Mouse (Mus musculus): ENCODE data around the gene Kdm5b. TPM values are rescaled to one million over a fixed set of nuclear protein-coding genes. Genes with fewer than 3 reads are reported as not detected.

Gene Kdm5b
- polyA plus RNA-seq, 1 experiment from 2014 or later: 6.4 TPM

- Histone ChIP-seq H3K4me2 (ENCODE audit: low read depth, low read length) (no peak overlapping the region), H3K9me3 (ENCODE audit: low read length) (no peaks in the 10 kb centered on the region), H3K27ac (ENCODE audit: low read depth) (no peak overlapping the region), H3K36me3 (replicated peaks; ENCODE audit: insufficient read depth, low read length) (peaks cover 27% of the 10 kb centered on the region), H3K4me3 (ENCODE audit: low read depth, low read length) (no peak overlapping the region), H3K27me3 (ENCODE audit: insufficient read depth, low read length) (no peaks in the 10 kb centered on the region), H3K9ac (replicated peaks) (no peak overlapping the region), H3K4me1 (ENCODE audit: insufficient read depth) (no peaks in the 10 kb centered on the region)
- ATAC-seq: no peak
- DNase-seq: no peak
- WGBS (ENCODE audit: insufficient replicate concordance): 69% methylated on average over 7 of the region's 7 CpGs
- no peak for TF ChIP-seq EP300 (IDR thresholded peaks at IDR 0.05; ENCODE audit: low read depth)
Measured at GRCm38 (mm10) chr1:134634296-134634695, 74.3 kb downstream of the Kdm5b start.

GRCm38 (mm10) chr1:134636245-134636644 is 76.3 kb downstream of the Kdm5b start:
- no peak for DNase-seq
- ATAC-seq: no peak
- H3K36me3 ChIP-seq (replicated peaks; ENCODE audit: insufficient read depth, low read length): peaks cover 13% of the 10 kb centered on the region
- no peaks in the 10 kb centered on the region for H3K9me3 ChIP-seq (ENCODE audit: low read length)
- no peaks in the 10 kb centered on the region for H3K4me1 ChIP-seq (ENCODE audit: insufficient read depth)
- no peak overlapping the region for H3K4me3 ChIP-seq (ENCODE audit: low read depth, low read length)
- WGBS (ENCODE audit: insufficient replicate concordance): 71% methylated on average over 3 of the region's 3 CpGs
- no peak overlapping the region for H3K9ac ChIP-seq (replicated peaks)
- H3K27ac ChIP-seq (ENCODE audit: low read depth): no peak overlapping the region
- no peak for TF ChIP-seq CTCF (IDR thresholded peaks at IDR 0.05; ENCODE audit: low read depth)
- no peak for TF ChIP-seq EP300 (IDR thresholded peaks at IDR 0.05; ENCODE audit: low read depth)
- no peak overlapping the region for H3K4me2 ChIP-seq (ENCODE audit: low read depth, low read length)
- H3K27me3 ChIP-seq (ENCODE audit: insufficient read depth, low read length): no peaks in the 10 kb centered on the region

GRCm38 (mm10) chr1:134636684-134637083 is 76.7 kb downstream of the Kdm5b start:
- no peak overlapping the region for H3K4me3 ChIP-seq (ENCODE audit: low read depth, low read length)
- TF ChIP-seq CTCF (IDR thresholded peaks at IDR 0.05; ENCODE audit: low read depth): peak; percentile 60
- TF ChIP-seq EP300 (IDR thresholded peaks at IDR 0.05; ENCODE audit: low read depth): no peak
- ATAC-seq: no peak

GRCm38 (mm10) chr1:134638041-134638440 is 78.1 kb downstream of the Kdm5b start:
- H3K27ac ChIP-seq (ENCODE audit: low read depth): no peak overlapping the region
- 29% methylated on average over 3 of the region's 3 CpGs for WGBS (ENCODE audit: insufficient replicate concordance)
- no peak for DNase-seq
- H3K27me3 ChIP-seq (ENCODE audit: insufficient read depth, low read length): peaks cover 8% of the 10 kb centered on the region; the same call in 1 of the 2 replicates
- H3K9ac ChIP-seq (replicated peaks): no peak overlapping the region
- H3K4me3 ChIP-seq (ENCODE audit: low read depth, low read length): no peak overlapping the region
- TF ChIP-seq CTCF (IDR thresholded peaks at IDR 0.05; ENCODE audit: low read depth): no peak
- no peak for TF ChIP-seq EP300 (IDR thresholded peaks at IDR 0.05; ENCODE audit: low read depth)
- H3K4me2 ChIP-seq (ENCODE audit: low read depth, low read length): no peak overlapping the region
- H3K36me3 ChIP-seq (replicated peaks; ENCODE audit: insufficient read depth, low read length): peaks cover 3% of the 10 kb centered on the region; the same call in 1 of the 2 replicates
- H3K9me3 ChIP-seq (ENCODE audit: low read length): no peaks in the 10 kb centered on the region
- no peaks in the 10 kb centered on the region for H3K4me1 ChIP-seq (ENCODE audit: insufficient read depth)
- no peak for ATAC-seq

More at GRCm38 (mm10) chr1:134636684-134637083, 76.7 kb downstream of the Kdm5b start:
- no peak for DNase-seq
- H3K4me2 ChIP-seq (ENCODE audit: low read depth, low read length): no peak overlapping the region
- 11% methylated on average over 3 of the region's 3 CpGs for WGBS (ENCODE audit: insufficient replicate concordance)
- H3K4me1 ChIP-seq (ENCODE audit: insufficient read depth): no peaks in the 10 kb centered on the region
- H3K9me3 ChIP-seq (ENCODE audit: low read length): no peaks in the 10 kb centered on the region
- peaks cover 10% of the 10 kb centered on the region for H3K36me3 ChIP-seq (replicated peaks; ENCODE audit: insufficient read depth, low read length)
- no peak overlapping the region for H3K27ac ChIP-seq (ENCODE audit: low read depth)
- H3K9ac ChIP-seq (replicated peaks): no peak overlapping the region
- H3K27me3 ChIP-seq (ENCODE audit: insufficient read depth, low read length): no peaks in the 10 kb centered on the region

- H3K4me2 ChIP-seq (ENCODE audit: low read depth, low read length): no peak overlapping the region
- H3K9ac ChIP-seq (replicated peaks): no peak overlapping the region
- peaks cover 11% of the 10 kb centered on the region; the same call in 1 of the 2 replicates for H3K27me3 ChIP-seq (ENCODE audit: insufficient read depth, low read length)
- H3K4me3 ChIP-seq (ENCODE audit: low read depth, low read length): no peak overlapping the region
- TF ChIP-seq EP300 (IDR thresholded peaks at IDR 0.05; ENCODE audit: low read depth) (no peak), CTCF (IDR thresholded peaks at IDR 0.05; ENCODE audit: low read depth) (peak; percentile 42; the same call in 1 of the 2 replicates)
- no peaks in the 10 kb centered on the region for H3K36me3 ChIP-seq (replicated peaks; ENCODE audit: insufficient read depth, low read length)
- no peaks in the 10 kb centered on the region for H3K4me1 ChIP-seq (ENCODE audit: insufficient read depth)
- ATAC-seq (no peak), DNase-seq (no peak)
- 25% methylated on average over 7 of the region's 7 CpGs for WGBS (ENCODE audit: insufficient replicate concordance)
- H3K27ac ChIP-seq (ENCODE audit: low read depth): no peak overlapping the region
- H3K9me3 ChIP-seq (ENCODE audit: low read length): no peaks in the 10 kb centered on the region
Measured at GRCm38 (mm10) chr1:134638522-134638921, 78.6 kb downstream of the Kdm5b start.

GRCm38 (mm10) chr1:134639460-134639859 is 79.5 kb downstream of the Kdm5b start:
- no peaks in the 10 kb centered on the region for H3K36me3 ChIP-seq (replicated peaks; ENCODE audit: insufficient read depth, low read length)
- H3K27ac ChIP-seq (ENCODE audit: low read depth): no peak overlapping the region
- no peaks in the 10 kb centered on the region for H3K4me1 ChIP-seq (ENCODE audit: insufficient read depth)
- H3K4me3 ChIP-seq (ENCODE audit: low read depth, low read length): no peak overlapping the region
- peaks cover 19% of the 10 kb centered on the region for H3K27me3 ChIP-seq (ENCODE audit: insufficient read depth, low read length)
- DNase-seq (no peak), ATAC-seq (no peak)
- H3K9me3 ChIP-seq (ENCODE audit: low read length): no peaks in the 10 kb centered on the region
- H3K4me2 ChIP-seq (ENCODE audit: low read depth, low read length): no peak overlapping the region
- 61% methylated on average over 6 of the region's 6 CpGs for WGBS (ENCODE audit: insufficient replicate concordance)
- TF ChIP-seq CTCF (IDR thresholded peaks at IDR 0.05; ENCODE audit: low read depth) (no peak), EP300 (IDR thresholded peaks at IDR 0.05; ENCODE audit: low read depth) (no peak)
- H3K9ac ChIP-seq (replicated peaks): no peak overlapping the region

- 22% methylated on average over 3 of the region's 3 CpGs for WGBS (ENCODE audit: insufficient replicate concordance)
- Histone ChIP-seq H3K9ac (replicated peaks) (no peak overlapping the region), H3K9me3 (ENCODE audit: low read length) (no peaks in the 10 kb centered on the region), H3K4me2 (ENCODE audit: low read depth, low read length) (no peak overlapping the region), H3K4me1 (ENCODE audit: insufficient read depth) (peaks cover 6% of the 10 kb centered on the region; the same call in 1 of the 2 replicates), H3K27ac (ENCODE audit: low read depth) (no peak overlapping the region), H3K27me3 (ENCODE audit: insufficient read depth, low read length) (peaks cover 40% of the 10 kb centered on the region), H3K4me3 (ENCODE audit: low read depth, low read length) (no peak overlapping the region), H3K36me3 (replicated peaks; ENCODE audit: insufficient read depth, low read length) (no peaks in the 10 kb centered on the region)
- TF ChIP-seq CTCF (IDR thresholded peaks at IDR 0.05; ENCODE audit: low read depth) (peak; percentile 53), EP300 (IDR thresholded peaks at IDR 0.05; ENCODE audit: low read depth) (no peak)
- no peak for ATAC-seq
- DNase-seq: peak; percentile 45
Measured at GRCm38 (mm10) chr1:134641507-134641906, 81.5 kb downstream of the Kdm5b start.

Data from liver, postnatal 0 days (tissue).